Mouse (Mus musculus) splenic B cell, adult 2 months (primary cell): ENCODE results near the gene Pcyox1.
A peak's percentile ranks its signal among the peaks of the same experiment; 100 is the strongest.
"Not testable (repeated sequence)": the region's sequence is repeated elsewhere in the genome, so short reads cannot be mapped to it uniquely, and the experiment has no call there.

ENCODE experiments used
- DNase-seq: peaks from one replicate; pipeline ENCODE4 v3.0.0-alpha.2; 2011; ENCODE audit warnings: low read depth, low spot score
- H3K27me3 ChIP-seq: 2 replicates; pipeline ENCODE4 v1.6.1; 2012; ENCODE audit warnings: mild to moderate bottlenecking, low read length, moderate library complexity, mixed read lengths; ENCODE audit not compliant: control insufficient read depth, poor library complexity, insufficient read depth, severe bottlenecking
- H3K36me3 ChIP-seq: 2 replicates; pipeline ENCODE4 v1.6.1; 2012; ENCODE audit warnings: mild to moderate bottlenecking, low read length, moderate library complexity, mixed read lengths; ENCODE audit not compliant: control insufficient read depth, poor library complexity, insufficient read depth, severe bottlenecking

Gene Pcyox1

DNA sequence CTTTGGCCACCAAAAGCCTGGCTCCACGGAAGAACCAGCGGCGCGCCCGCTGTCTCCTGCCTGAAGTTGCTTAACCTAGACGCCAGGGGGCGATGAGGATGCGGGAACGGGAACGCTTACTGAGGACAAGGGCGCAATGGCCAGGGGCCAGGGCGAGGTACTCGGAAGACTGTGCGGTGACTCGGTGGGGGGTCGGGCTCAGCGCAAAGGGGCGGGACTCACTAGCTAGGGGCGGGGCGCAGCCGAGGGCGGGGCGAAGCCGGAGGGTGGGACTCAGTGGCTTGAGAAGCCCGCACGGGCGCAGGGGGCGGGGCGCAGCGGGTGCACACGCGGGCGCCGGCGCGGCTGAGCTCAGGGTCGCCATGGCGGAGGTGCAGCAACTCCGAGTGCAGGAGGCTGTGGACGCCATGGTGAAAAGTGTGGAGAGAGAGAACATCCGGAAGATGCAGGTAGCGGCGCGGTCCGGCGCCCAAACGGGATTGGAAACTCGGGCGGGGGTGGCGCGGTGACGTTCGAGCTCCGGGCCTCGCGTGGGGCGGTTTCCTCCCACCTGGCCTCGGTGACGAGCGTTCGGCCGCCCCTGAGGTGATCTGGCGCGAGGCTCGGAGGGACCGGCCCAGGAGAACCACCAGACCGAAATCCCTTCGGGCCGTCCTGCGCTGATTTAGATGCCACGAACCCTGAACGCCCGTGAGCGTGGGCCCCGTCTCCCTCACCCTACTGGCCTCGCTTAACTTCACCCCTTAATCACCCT, 31.4 kb downstream of the Pcyox1 start, which contains the start of gene Fam136a:
TSS of gene Fam136a (plus strand) at position 276 of the 754 bp plus-strand sequence.
- Histone ChIP-seq H3K27me3 (no peaks in the 10 kb centered on the region), H3K36me3 (peaks cover 4% of the 10 kb centered on the region; the same call in 1 of the 2 replicates)
- peak; percentile 98 for DNase-seq

DNA sequence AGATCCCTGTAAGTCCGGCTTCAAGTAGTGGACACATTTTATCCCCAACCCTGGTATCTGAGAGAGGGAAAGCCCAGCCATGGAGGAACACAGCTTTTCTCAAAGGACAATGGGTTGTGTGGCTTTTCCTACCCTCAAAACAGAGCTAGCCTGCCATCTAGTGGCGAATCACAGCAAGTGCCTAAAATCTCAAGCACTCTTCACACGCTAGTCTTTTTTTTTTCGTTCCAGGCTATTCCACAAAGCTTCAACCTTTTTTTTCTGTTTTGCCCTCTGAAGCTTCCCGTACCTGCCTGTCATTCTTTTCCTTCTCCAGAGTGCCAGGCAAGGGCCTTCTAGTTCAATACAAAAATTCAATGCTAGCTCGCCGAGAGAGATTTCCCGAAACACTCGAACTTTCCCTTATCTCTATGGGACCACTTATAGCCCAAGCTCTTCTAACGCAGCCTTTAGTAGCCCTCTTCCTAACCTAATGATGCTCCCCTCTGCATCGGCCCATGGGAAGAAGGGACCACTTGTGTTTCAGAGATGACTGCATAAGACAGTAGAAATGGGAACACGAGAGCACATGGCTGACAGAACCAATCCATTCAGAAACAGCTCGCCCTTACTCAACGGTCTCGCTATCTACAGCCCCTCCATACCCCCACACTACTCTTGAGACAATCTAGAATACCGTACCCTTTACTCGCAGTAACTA, 32.4 kb downstream of the Pcyox1 start:
- Histone ChIP-seq H3K27me3 (no peaks in the 10 kb centered on the region), H3K36me3 (peaks cover 4% of the 10 kb centered on the region; the same call in 1 of the 2 replicates)
- peak; percentile 85 for DNase-seq

DNA sequence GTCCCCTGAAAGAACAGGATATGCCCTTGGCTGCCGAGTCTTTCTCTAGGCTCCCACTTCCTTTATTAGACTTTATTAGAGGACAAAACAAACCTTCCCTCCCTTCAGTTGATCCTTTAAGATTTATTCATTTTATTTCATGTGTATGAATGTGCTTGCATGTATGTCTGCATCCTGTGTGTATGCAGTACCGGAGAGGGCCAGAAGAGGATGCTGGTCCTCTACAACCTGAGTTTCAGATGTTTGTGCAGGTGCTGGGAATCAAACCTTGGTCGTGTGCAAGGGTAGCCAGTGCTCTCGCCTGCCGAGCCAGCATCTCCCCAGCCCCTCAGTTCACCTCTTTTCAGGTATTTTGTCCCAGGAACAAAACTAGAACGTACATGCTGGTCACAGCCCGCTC, 35.6 kb downstream of the Pcyox1 start:
- Histone ChIP-seq H3K27me3 (no peaks in the 10 kb centered on the region), H3K36me3 (no peaks in the 10 kb centered on the region)
- DNase-seq = no peak

DNA sequence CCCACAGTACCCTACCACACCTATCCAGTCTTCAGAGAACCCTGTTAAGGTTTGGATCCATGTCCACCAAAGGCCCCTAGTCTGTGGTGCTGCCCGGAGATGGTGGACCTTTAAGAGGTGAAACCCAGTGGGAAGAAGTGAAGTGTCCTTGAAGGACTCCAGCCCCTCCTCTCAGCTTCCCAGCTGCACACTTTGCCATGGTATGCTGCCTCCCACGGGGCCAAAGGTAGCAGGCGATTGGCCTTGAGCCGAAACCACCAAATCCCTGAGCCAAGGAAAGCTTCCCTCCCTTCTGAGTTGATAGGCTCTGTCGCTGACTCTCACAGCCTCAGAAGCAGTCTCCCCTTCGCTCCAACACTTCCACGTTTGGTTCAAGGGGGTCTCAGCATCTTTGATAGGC, 36.3 kb downstream of the Pcyox1 start:
- no peak for DNase-seq
- Histone ChIP-seq H3K36me3 (no peaks in the 10 kb centered on the region), H3K27me3 (no peaks in the 10 kb centered on the region)

DNA sequence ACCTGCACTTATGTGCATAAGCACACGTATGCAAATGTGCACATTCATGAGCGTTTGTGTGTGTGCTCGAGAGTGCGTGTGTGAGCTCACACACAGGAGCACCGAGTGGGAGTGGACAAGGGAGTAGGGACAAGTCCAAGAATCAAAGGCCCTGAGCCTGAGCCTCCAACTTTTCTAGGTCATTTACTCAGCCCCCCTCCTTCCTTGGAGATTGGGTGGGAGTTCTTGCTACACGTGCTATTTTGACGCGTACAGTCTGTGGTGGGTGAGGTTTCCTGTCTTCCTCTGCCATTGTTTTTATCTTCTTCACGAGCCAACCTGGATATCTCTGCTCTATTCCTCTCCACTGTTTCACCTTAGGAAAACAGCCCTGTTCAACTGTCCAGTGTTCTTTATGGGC, 40.0 kb downstream of the Pcyox1 start:
- DNase-seq = no peak
- Histone ChIP-seq H3K36me3 (no peaks in the 10 kb centered on the region), H3K27me3 (no peaks in the 10 kb centered on the region)

DNA sequence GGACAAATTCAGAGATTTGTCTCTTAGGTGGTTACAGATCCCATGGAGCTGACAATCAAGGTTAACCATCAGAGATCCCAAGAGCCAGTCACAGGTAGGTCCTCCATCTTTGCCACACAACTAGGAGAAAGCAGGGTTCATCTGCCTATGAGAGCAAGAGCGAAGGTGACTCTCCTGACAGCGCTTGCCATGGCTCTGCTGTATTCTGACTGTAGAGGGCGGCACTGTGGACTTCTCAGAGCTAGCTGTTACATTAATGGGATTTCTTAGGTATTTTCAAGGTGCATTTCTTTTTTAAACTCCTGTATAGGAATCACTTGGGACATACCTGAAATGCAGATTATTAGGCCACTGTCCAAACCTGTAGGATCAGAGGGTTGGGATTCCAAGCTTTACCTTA, 42.0 kb downstream of the Pcyox1 start:
- Histone ChIP-seq H3K36me3 (no peaks in the 10 kb centered on the region), H3K27me3 (no peaks in the 10 kb centered on the region)
- peak; percentile 14 for DNase-seq

DNA sequence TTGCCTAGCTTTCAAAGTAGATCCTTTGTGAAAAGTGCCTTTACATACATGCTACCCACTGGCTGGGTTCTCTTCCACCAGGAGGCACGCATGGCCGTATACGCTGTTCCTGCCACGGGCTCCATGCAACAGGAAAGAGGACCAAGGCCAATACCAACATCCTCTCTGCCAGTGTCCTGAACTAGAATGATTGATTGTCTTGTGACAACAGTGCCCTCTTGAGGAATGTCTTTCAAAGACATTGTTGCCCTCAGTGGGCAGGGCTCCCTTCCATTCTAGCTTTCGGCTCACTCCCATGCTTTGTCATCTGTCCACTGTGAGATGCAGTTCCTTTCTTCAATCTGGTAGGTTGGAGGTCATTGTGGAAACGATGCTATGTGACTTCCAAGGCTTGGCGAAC, 47.7 kb downstream of the Pcyox1 start:
- peak; percentile 25 for DNase-seq
- Histone ChIP-seq H3K36me3 (no peaks in the 10 kb centered on the region), H3K27me3 (no peaks in the 10 kb centered on the region)

DNA sequence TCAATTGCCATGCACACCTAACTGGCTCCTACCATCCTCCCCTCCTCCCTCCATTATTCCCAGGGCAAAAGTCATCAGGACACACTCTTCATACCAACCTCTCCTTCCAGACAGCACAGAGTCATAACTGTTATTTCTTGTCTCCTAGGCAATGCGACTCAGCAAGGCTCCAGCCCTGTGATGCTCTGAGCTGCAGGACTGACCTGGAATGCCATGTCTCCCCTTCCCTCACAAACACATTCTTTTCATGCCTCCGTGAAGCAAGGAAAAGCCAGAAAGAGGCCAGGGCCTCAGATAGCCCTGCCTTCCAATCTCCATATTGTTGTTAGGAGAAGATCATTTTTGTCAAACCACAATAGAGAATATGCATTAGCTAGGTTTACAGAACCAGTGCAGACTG, 50.9 kb downstream of the Pcyox1 start:
- no peak for DNase-seq
- Histone ChIP-seq H3K36me3 (no peaks in the 10 kb centered on the region), H3K27me3 (no peaks in the 10 kb centered on the region)

DNA sequence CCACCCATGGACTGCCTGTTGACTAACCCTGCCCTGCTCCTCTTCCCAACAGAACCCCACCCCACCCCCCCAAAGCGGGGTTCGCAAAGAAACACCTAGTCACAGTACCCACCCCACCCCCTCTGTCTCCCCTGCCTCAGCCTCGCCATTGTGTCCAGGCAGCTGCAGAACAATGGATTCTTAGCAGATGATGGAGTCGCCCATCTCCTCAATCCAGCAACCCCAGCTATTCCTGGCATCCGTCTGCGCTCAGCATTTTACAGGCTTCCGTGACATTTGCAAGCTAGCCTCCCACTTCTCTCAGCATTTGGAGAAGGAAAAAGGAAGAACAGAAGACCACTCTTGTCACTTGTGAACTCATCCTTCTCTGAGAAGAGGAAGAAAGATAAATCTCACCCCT, 53.3 kb downstream of the Pcyox1 start:
- Histone ChIP-seq H3K27me3 (no peaks in the 10 kb centered on the region), H3K36me3 (no peaks in the 10 kb centered on the region)
- DNase-seq = no peak

DNA sequence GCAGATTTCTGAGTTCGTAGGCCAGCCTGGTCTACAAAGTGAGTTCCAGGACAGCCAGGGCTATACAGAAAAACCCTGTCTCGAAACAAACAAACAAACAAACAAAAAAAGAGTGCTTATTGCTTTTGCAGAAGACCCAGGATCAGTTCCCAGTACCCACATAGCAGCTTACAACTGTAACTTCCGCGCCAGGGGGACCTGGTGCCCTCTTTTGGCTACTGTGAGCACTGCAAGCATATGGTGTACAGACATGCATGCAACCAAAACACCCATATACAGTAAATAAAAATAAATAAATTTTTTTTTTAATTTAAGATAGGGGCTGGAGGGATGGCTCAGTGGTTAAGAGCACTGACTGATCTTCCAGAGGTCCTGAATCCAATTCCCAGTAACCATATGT, 60.6 kb downstream of the Pcyox1 start:
- not testable (repeated sequence) for H3K36me3 ChIP-seq, H3K27me3 ChIP-seq, DNase-seq
